Comparison of ENCODE assay signal across 10 mouse cellular contexts in genomic region chr1:39976847-39977744, GRCm38 (mm10).
DNase-seq lines count a peak whose midpoint lies in the region; ATAC-seq lines count a peak whose summit lies in the region.
"Had no signal": no experiment of that assay in that cellular context is flagged by ENCODE, and none has a peak within 500 bp of the region (broad histone marks: within the 10 kb centered on the region; RNA-seq: fewer than 3 reads in every experiment).

No protein-coding gene starts in this region.

- H3K27ac ChIP-seq in intestine, embryonic 15.5 days = no peak overlapping the region
- H3K27ac ChIP-seq: liver, embryonic 15.5 days had no signal

- peak; percentile 33; the same call in 1 of the 2 replicates for ATAC-seq in frontal cortex, adult (ENCODE audit: low TSS enrichment)
- ATAC-seq in intestine, embryonic 15.5 days = peak; percentile 34; the same call in 1 of the 2 replicates

- no peak overlapping the region for H3K9ac ChIP-seq in intestine, embryonic 15.5 days
- H3K9ac ChIP-seq: liver, embryonic 15.5 days had no signal

- no peaks in the 10 kb centered on the region for H3K9me3 ChIP-seq in intestine, embryonic 15.5 days
- H3K9me3 ChIP-seq: liver, embryonic 15.5 days had no signal

- H3K4me1 ChIP-seq in intestine, embryonic 15.5 days (replicated peaks) = no peaks in the 10 kb centered on the region

- H3K27me3 ChIP-seq in intestine, embryonic 15.5 days (replicated peaks) = no peaks in the 10 kb centered on the region
- H3K27me3 ChIP-seq: liver, embryonic 15.5 days had no signal

- H3K4me2 ChIP-seq in intestine, embryonic 15.5 days (replicated peaks) = no peak overlapping the region
- H3K4me2 ChIP-seq: liver, embryonic 15.5 days had no signal

- H3K4me3 ChIP-seq in intestine, embryonic 15.5 days (replicated peaks) = no peak overlapping the region
- H3K4me3 ChIP-seq: liver, embryonic 15.5 days had no signal

- peaks cover 16% of the 10 kb centered on the region; the same call in 1 of the 2 replicates for H3K36me3 ChIP-seq in intestine, embryonic 15.5 days

- no peak for DNase-seq in frontal cortex, postnatal 10 days (ENCODE audit: low spot score in 2 of 2)
- DNase-seq in thymus, postnatal 0 days (ENCODE audit: low spot score) = peak; percentile 69
- no peak for DNase-seq in thymus, postnatal 4 days
- no peak for DNase-seq in T-cell, adult 2 months (ENCODE audit: low spot score)
- no peak for DNase-seq in frontal cortex, postnatal 36 days (ENCODE audit: low spot score in 2 of 2)
- no peak for DNase-seq in spleen, adult 12 weeks (ENCODE audit: low spot score)
- DNase-seq: heart, postnatal 36 days had no signal

- 73% methylated on average over 11 of the region's 11 CpGs for WGBS in intestine, embryonic 15.5 days
